Mouse (Mus musculus) gonadal fat pad, adult 2 months (tissue): ENCODE data around the gene Pus10. TPM values are rescaled to one million over a fixed set of nuclear protein-coding genes. Genes with fewer than 3 reads are reported as not detected.

Source experiments
- DNase-seq: peaks from one replicate; pipeline ENCODE4 v3.0.0-alpha.2; 2012; ENCODE audit warnings: low read depth
- polyA plus RNA-seq: library from polyadenylated mRNA; depleted of rRNA; stranded (reverse); fragments of >200 nt; gene quantifications from 2 replicates; pipeline ENCODE4 v1.2.3, GENCODE M21; 2012; rRNA removed

Pus10 gene
- polyA plus RNA-seq: 4.1 and 4.5 TPM in 2 replicates

DNA sequence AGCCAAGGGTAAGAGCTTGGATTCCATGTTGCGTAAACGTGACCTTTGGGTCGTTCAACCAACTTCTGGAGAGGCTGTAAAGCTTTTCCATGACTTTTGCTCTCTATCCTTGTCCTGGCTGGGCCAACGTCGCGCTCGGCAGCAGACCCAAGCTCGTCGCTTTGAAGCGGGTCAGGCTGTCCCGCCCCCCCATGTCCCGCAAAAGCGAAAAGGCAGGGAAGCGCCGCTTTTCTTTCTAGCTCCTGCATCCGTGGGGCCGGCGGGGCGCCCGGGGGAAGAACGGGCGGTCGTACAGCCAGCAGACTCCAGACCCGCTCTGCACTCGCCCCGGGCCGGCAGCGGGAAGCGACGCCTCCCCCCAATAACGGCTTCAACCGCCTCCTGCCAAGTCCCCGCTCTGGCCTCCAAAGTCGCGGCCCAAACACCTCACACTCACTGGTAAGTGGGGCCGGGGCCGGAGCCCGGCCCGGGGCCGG, at the start of gene Pus10:
TSS of gene Pus10 (plus strand) at position 364 of the 476 bp plus-strand sequence.
- DNase-seq: no peak

GRCm38 (mm10) chr11:23618995-23619394, 46.5 kb upstream of the Pus10 start:
- no peak for DNase-seq

DNA sequence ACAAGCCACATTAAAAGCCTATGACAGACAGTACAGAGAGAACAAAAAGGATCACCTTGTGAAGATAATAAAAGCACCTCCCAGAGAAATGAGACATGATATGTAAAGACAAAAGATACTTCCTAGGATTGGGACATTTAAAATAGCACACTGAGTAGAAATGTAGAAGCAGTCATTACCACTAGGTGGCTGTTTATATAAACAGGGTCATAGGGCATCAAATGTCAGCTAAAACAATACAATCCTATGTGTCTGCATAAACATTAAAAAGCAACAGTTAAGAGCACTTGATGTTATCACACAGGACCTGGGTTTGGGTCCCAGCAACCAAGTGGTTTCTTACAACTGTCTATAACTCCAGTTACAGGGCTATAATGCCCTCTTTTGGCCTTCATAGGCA, 34.8 kb upstream of the Pus10 start:
- no peak for DNase-seq

DNA sequence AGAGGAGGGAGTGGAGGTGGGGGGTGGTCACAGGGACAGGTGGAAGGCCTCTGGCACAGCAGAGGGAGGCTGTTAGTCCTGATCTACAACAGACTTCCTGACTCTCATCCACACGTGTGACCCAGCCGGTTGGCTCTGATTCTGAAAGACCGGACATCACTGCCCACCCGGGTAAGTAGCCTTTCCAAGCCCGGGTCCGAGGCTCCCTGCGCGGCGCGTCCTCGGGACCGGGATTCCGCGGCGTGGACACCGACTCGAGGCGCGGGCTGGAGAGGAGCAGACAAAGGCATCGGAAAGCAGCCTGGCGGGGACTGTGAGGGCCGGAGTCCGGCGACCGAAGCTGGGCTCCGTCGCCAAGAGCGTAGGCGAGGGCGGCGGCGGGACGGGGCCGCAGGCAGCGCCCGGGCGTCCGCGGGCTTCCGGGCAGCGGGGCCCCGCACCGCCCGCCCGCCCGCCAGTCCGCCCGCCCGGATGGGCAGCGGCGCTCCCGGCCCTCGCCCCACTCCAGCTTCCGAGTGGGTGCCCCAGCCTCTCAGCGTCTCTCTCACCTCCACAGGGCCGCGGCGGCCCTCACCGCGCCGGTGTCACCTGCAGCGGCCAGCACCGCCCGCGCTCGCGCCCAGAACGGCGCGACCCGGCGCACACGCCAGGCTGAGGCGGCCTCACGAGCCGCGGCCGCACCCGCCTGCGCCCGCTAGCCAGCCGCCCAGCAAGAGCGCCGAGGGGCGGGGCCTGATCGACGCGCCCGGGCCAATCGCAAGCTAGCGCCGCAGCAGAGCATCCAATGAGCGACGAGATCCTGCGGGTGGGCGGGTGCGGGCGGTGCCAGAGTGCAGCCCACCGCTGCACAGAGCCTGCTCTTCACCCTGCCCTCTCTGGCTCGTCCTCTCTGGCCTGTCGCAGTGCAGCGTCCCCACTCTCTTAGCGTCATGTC, 32.3 kb upstream of the Pus10 start, which contains the start of gene 0610010F05Rik:
TSS of gene 0610010F05Rik (minus strand) at position 695 of the 934 bp plus-strand sequence.
- DNase-seq: peak; percentile 40

DNA sequence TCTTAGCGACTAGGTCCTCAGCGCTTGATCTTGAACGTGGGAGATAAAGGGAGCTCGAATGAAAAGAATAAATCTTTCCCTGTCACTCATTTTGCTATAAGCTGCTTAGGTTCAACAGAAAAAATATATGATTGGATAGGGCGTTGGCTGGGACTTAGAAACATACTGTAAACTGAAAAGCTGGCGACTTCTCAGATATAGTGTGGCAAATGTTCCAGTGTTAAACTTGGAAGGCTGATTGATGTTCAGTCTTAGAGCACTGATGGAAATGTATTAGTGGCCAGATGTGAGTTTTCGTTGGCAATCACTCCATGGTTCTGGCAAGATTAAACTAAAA, 31.6 kb upstream of the Pus10 start:
- peak; percentile 16 for DNase-seq

DNA sequence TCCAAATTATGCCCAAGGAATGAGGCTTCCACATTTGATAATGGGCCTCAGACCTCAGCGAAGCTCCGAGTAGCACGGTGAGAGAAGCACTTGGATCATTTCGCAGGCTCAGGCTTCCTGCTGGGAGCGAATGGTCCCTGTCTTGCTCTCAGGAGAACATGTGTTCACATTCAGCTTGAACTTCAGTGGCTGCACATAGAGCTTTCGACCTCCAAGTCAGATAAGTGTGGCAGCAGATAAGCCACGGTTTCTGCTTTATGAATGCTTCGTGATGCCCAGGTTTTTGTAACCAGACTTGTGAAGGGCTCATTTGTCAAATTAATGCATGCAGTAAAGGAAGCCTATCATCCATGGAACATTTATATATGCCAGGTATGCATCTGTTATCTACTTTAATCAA, 30.9 kb upstream of the Pus10 start:
- DNase-seq: no peak

DNA sequence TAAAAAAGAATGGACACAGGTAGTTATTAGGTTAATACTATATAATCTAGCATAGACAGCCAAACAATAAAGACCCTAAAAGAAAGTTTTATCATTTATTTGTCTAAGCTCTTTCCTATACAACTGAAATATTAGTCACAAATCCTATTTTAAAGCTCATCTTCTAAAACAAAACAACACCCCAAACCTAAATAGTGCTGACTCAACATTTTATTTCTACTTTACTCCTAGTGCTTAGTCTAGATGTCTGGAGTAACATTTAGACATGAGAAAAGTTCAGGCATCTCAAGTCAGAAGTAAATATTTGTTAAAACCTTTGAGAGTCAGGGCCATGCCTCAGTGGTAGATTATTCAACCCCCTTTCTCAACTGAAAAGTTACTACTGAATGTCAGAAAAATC, 18.0 kb upstream of the Pus10 start:
- no peak for DNase-seq

DNA sequence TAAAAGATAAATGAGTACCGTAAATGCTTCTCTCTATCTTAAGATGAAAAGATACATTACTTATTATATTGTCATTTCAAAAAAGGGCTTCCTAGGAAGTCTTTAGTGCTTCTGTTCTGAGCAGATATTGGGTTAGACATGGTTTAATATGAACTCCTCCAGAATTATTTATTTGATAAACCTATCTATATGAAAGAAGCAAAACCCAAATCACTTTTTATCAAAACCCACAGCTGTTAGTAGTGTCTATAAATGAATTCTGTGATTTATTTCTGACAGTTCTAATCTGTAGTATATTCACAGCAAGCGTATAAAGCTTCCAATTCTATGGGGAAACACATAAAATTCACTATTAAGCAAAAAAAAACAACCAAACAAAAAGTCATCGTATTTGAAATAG, 17.6 kb upstream of the Pus10 start:
- DNase-seq: no peak

GRCm38 (mm10) chr11:23653666-23654065, 11.8 kb upstream of the Pus10 start:
- DNase-seq: no peak

DNA sequence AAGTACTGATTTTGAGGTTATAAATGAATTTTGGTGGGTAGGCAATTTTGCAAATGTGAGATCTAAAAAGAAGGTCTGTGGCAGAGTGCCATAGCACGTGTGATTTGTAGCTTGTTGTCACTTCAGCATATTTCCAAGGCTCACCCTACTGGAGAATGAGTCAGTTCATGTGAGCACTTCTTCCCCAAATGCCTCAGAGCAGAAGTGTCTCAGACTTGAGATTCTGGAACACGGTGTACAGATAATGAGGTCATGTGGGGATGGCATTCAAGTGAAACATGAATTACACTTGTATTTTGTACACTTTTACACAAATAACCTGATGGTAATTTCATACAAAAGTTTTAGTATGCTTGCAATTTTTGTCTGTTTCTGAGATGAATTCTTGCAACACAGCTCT, 7.7 kb upstream of the Pus10 start:
- DNase-seq: no peak

DNA sequence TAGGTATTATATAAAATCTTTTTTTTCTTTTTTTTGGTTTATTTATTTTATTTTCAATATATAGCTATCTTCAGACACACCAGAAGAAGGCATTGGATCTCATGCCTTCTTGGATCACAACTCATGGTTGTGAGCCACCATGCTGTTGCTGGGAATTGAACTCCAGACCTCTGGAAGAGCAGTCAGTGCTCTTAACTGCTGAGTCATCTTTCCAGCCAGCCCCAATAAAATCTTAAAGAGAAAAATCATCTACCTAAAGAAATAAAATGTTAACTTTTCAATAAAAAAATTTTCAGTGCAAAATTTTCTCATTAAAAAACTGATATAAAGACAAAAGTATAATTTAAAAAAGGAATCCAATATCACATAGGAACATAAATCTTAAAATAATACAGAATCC, 1.2 kb upstream of the Pus10 start:
- no peak for DNase-seq

- no peak for DNase-seq
Measured at GRCm38 (mm10) chr11:23665798-23666501, 476 bp downstream of the Pus10 start, which contains the start of gene Pex13. Gene Pex13 (minus strand): TSS chr11:23665959.

DNA sequence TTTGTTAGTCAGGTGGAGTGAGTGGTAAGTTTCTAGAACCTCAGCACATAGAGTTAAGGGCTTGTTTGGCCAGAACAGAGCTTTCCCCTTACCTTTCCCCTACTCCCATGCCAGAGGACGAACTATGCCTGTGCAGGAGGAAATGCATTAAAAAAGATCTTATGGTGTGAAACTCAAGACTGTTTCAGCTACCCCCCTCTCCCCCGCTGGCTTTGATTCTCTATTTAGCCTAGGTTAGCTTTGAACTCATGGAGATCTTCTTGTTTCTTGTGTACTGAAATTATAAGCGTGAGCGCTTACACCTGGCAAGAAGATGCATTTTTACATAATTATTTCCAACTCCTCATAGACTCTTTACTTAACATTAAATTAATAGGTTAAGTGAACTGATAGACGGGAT, 1.1 kb downstream of the Pus10 start:
- DNase-seq: no peak

DNA sequence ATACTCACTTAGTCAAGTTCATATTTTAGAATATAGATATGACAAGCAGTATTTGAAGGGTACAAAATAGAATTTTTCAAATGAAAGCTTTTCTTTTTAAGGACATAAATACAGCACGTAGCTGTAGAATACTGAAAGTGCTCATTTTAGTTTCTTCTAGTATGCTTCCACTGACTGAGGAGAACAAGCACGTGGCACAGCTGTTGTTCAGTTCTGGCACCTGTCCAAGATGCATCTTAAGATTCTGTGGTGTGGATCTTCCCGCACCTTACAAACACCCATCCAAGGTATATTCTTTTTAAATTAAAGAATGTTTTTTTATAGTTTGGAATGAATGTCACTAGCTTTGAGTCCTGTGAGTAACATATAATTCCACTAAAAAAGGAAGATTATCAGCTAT, 1.7 kb downstream of the Pus10 start:
- DNase-seq: no peak

GRCm38 (mm10) chr11:23672256-23672749, 6.8 kb downstream of the Pus10 start:
- no peak for DNase-seq

DNA sequence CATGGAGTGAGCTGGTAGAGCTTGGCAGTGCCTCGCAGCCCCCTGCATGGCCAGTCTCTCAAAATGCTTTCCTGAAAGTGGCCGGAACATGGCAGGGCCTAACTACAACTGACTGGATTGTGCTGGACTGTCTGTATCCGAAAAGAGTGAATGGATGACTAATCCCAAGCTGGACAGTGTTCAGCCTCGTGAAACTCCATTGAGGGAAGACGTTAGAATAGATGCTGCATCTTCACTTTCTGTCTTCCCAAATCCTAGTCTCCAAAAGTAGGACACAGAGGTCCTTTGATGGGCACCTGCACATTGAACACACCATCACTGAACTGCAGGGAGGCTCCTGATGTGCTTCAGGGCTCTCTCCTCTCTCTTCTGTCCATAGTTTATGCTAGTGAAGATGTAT, 10.6 kb downstream of the Pus10 start:
- DNase-seq: no peak

- DNase-seq: no peak
Measured at GRCm38 (mm10) chr11:23679044-23679642, 13.7 kb downstream of the Pus10 start.

- DNase-seq: no peak
Measured at GRCm38 (mm10) chr11:23680435-23680950, 15.0 kb downstream of the Pus10 start.

DNA sequence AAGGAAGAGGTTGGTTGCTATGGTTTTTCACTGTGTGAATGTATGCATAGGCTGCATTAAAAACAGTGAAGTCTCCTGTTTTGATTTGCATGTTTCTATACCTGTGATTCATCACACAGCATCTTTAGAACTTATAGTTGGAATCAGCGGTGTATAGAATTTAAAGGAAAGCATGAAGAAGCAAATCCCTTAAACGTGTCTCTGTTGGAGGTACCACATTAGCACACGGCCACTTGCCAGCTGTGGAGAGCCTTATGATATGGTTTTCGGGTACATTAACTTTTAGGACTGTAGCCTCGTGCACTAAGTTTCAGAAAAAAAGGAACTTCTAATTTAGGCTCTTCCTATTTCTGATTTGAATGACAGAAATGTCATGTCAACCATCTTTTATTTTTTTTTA, 17.1 kb downstream of the Pus10 start:
- no peak for DNase-seq

DNA sequence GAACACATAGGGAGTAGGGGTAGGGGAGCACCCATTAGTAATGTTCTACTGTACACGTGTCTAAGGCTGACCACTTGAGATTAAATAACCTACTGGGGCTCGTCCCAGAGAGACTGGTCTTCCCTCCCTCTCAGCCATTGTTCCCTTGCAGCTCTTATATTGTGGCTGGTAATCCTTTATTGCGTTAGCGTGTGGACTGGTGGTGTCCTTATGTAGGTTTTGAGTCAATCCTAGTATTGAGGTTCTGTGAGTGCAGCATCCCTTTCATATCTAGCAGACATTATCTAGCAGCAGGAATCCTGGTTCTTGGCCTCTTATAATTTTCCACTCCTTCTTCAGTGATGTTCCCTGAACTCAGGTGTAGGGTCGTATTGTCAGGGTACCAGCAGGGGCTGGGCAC, 21.2 kb downstream of the Pus10 start:
- no peak for DNase-seq

- DNase-seq: no peak
Measured at GRCm38 (mm10) chr11:23688060-23688459, 22.6 kb downstream of the Pus10 start.

DNA sequence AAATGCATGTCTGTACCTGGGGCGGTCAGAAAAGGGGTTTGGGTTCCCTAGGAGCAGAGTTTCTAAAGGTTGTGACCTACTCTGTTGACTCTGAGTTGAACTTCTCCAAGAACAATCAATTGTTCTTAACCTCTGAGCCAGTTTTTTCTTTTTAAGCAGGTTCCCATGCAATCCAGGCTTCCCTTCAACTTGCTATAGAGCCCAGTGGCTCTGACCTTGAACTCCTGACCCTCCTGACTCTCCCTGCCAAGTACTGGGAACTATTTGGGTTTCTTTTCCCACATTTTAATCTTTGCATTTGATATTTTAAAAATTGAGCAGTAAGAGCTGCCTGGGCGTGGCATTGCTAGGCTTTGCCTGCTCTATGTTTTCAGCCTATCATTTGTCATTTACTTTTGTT, 27.8 kb downstream of the Pus10 start:
- no peak for DNase-seq
